Mouse (Mus musculus): ENCODE measurements around the gene Lingo3.

GRCm38 (mm10) chr10:80841685-80842084, 2.2 kb downstream of the Lingo3 start:
- TF ChIP-seq CTCF (IDR thresholded peaks at IDR 0.05; ENCODE audit: low read depth) (no peak), EP300 (optimal IDR thresholded peaks at IDR 0.05) (no peak)

Data from stomach, postnatal 0 days (tissue).